Comparison of ENCODE assay signal across 22 mouse cellular contexts in genomic region chr6:129260940-129261339, GRCm38 (mm10). TPM values are rescaled to one million over a fixed set of nuclear protein-coding genes. Genes with fewer than 3 reads are reported as not detected.
"Had no signal": no experiment of that assay in that cellular context is flagged by ENCODE, and none has a peak within 500 bp of the region (broad histone marks: within the 10 kb centered on the region; RNA-seq: fewer than 3 reads in every experiment).

No protein-coding gene starts in this region.

- H3K27ac ChIP-seq: kidney, postnatal 0 days; layer of hippocampus, adult 2 months; limb, embryonic 13.5 days; midbrain, embryonic 15.5 days; neural tube, embryonic 13.5 days; stomach, embryonic 15.5 days had no signal

- H3K4me2 ChIP-seq: limb, embryonic 13.5 days; midbrain, embryonic 11.5 days; midbrain, embryonic 15.5 days; neural tube, embryonic 13.5 days; stomach, embryonic 15.5 days had no signal

- H3K4me1 ChIP-seq: limb, embryonic 13.5 days; midbrain, embryonic 15.5 days; neural tube, embryonic 13.5 days; stomach, embryonic 15.5 days had no signal

- H3K9ac ChIP-seq: limb, embryonic 13.5 days; midbrain, embryonic 15.5 days; neural tube, embryonic 13.5 days; stomach, embryonic 15.5 days had no signal

- DNase-seq: kidney, adult 8-10 months; kidney, postnatal 4 days; left cerebral cortex, postnatal 4 days; lung, adult 18-20 months; lung, postnatal 36 days; retina, postnatal 1 day; right cerebral cortex, postnatal 14 days; thymus, adult 2 months; thymus, postnatal 36 days had no signal

- H3K27me3 ChIP-seq: limb, embryonic 13.5 days; midbrain, embryonic 15.5 days; neural tube, embryonic 13.5 days; stomach, embryonic 15.5 days had no signal

- H3K9me3 ChIP-seq: limb, embryonic 13.5 days; midbrain, embryonic 15.5 days; neural tube, embryonic 13.5 days; stomach, embryonic 15.5 days had no signal

- H3K4me3 ChIP-seq: layer of hippocampus, adult 2 months; limb, embryonic 13.5 days; midbrain, embryonic 15.5 days; neural tube, embryonic 13.5 days; stomach, embryonic 15.5 days had no signal

- ATAC-seq: inflammation-experienced regulatory T-cells, adult 6 months; intestine, postnatal 0 days; midbrain, embryonic 15.5 days had no signal

- H3K36me3 ChIP-seq: limb, embryonic 13.5 days; midbrain, embryonic 15.5 days; neural tube, embryonic 13.5 days; stomach, embryonic 15.5 days had no signal

RNA-seq across cellular contexts. Expression of gene Cd69, which starts 14.3 kb away (rescaled TPM):
- total RNA-seq: layer of hippocampus, adult 2 months; layer of hippocampus, postnatal 10 days; left cerebral cortex, adult 18-20 months; left cerebral cortex, postnatal 10 days; left cerebral cortex, postnatal 4 days had no signal
- polyA plus RNA-seq: kidney, postnatal 0 days; midbrain, embryonic 11.5 days; midbrain, embryonic 15.5 days; neural tube, embryonic 13.5 days; testis, adult 2 months had no signal
